Comparison of ENCODE assay signal across 9 mouse cellular contexts in genomic region chr9:105272241-105272640, GRCm38 (mm10).
DNase-seq lines count a peak whose midpoint lies in the region; ATAC-seq and TF ChIP-seq lines count a peak whose summit lies in the region.
"Had no signal": no experiment of that assay in that cellular context is flagged by ENCODE, and none has a peak within 500 bp of the region (broad histone marks: within the 10 kb centered on the region; RNA-seq: fewer than 3 reads in every experiment).

No protein-coding gene starts in this region.

- no peaks in the 10 kb centered on the region for H3K9me3 ChIP-seq in lung, embryonic 14.5 days (ENCODE audit: low read depth, low read length)
- H3K9me3 ChIP-seq in embryonic facial prominence, embryonic 14.5 days (ENCODE audit: control insufficient read depth, low read length) = no peaks in the 10 kb centered on the region
- no peaks in the 10 kb centered on the region for H3K9me3 ChIP-seq in midbrain, embryonic 15.5 days
- no peaks in the 10 kb centered on the region for H3K9me3 ChIP-seq in intestine, embryonic 16.5 days (ENCODE audit: control insufficient read depth, low read length)
- H3K9me3 ChIP-seq: megakaryocyte, embryonic 14.5 days had no signal

- no peak overlapping the region for H3K9ac ChIP-seq in lung, embryonic 14.5 days
- no peak overlapping the region for H3K9ac ChIP-seq in embryonic facial prominence, embryonic 14.5 days (ENCODE audit: low read depth, low read length)
- H3K9ac ChIP-seq in midbrain, embryonic 15.5 days = no peak overlapping the region
- H3K9ac ChIP-seq in intestine, embryonic 16.5 days (ENCODE audit: low read depth, low read length) = no peak overlapping the region

- ATAC-seq in lung, embryonic 14.5 days (ENCODE audit: insufficient read depth) = no peak
- no peak for ATAC-seq in embryonic facial prominence, embryonic 14.5 days (ENCODE audit: low read depth)
- ATAC-seq in midbrain, embryonic 15.5 days (replicated peaks) = no peak
- ATAC-seq in intestine, embryonic 16.5 days = no peak

- peak; percentile 77 for DNase-seq in lung, embryonic 14.5 days
- DNase-seq in lung, postnatal 25 days (ENCODE audit: low spot score) = no peak
- DNase-seq in ZHBTc4 (ENCODE audit: low read depth, low spot score) = peak; percentile 63
- DNase-seq in embryonic facial prominence, embryonic 14.5 days (ENCODE audit: low spot score) = peak; percentile 54
- peak; percentile 66 for DNase-seq in mesoderm, embryonic 11.5 days (ENCODE audit: low read depth, low spot score)
- no peak for DNase-seq in left cerebral cortex, postnatal 10 days (ENCODE audit: extremely low spot score in 1 of 2, low spot score in 2 of 2)

- H3K27me3 ChIP-seq in lung, embryonic 14.5 days (ENCODE audit: insufficient read depth, low read length) = no peaks in the 10 kb centered on the region
- no peaks in the 10 kb centered on the region for H3K27me3 ChIP-seq in embryonic facial prominence, embryonic 14.5 days (replicated peaks; ENCODE audit: control insufficient read depth, insufficient read depth, low read length)
- no peaks in the 10 kb centered on the region for H3K27me3 ChIP-seq in midbrain, embryonic 15.5 days (replicated peaks)
- no peaks in the 10 kb centered on the region for H3K27me3 ChIP-seq in intestine, embryonic 16.5 days (replicated peaks; ENCODE audit: control insufficient read depth, insufficient read depth, low read length)
- H3K27me3 ChIP-seq: megakaryocyte, embryonic 14.5 days had no signal

- no peaks in the 10 kb centered on the region for H3K36me3 ChIP-seq in lung, embryonic 14.5 days (ENCODE audit: insufficient read depth)
- H3K36me3 ChIP-seq in embryonic facial prominence, embryonic 14.5 days (ENCODE audit: control insufficient read depth, insufficient read depth, low read length) = no peaks in the 10 kb centered on the region
- no peaks in the 10 kb centered on the region for H3K36me3 ChIP-seq in midbrain, embryonic 15.5 days (replicated peaks)
- no peaks in the 10 kb centered on the region for H3K36me3 ChIP-seq in intestine, embryonic 16.5 days (ENCODE audit: control insufficient read depth, insufficient read depth, low read length)

- WGBS in lung, embryonic 14.5 days = 6% methylated on average over 7 of the region's 7 CpGs
- WGBS in embryonic facial prominence, embryonic 14.5 days = 7% methylated on average over 7 of the region's 7 CpGs
- WGBS in midbrain, embryonic 15.5 days = 17% methylated on average over 7 of the region's 7 CpGs
- 9% methylated on average over 7 of the region's 7 CpGs for WGBS in intestine, embryonic 16.5 days

- no peak overlapping the region for H3K4me2 ChIP-seq in lung, embryonic 14.5 days
- no peak overlapping the region for H3K4me2 ChIP-seq in embryonic facial prominence, embryonic 14.5 days (ENCODE audit: low read depth, low read length)
- no peak overlapping the region for H3K4me2 ChIP-seq in midbrain, embryonic 15.5 days
- no peak overlapping the region for H3K4me2 ChIP-seq in intestine, embryonic 16.5 days (ENCODE audit: low read depth, low read length)

- no peak overlapping the region for H3K27ac ChIP-seq in lung, embryonic 14.5 days (ENCODE audit: low read depth)
- H3K27ac ChIP-seq in embryonic facial prominence, embryonic 14.5 days (replicated peaks; ENCODE audit: low read depth, low read length) = no peak overlapping the region
- no peak overlapping the region for H3K27ac ChIP-seq in midbrain, embryonic 15.5 days
- H3K27ac ChIP-seq in intestine, embryonic 16.5 days (ENCODE audit: low read length) = no peak overlapping the region

- no peak overlapping the region for H3K4me3 ChIP-seq in lung, embryonic 14.5 days (ENCODE audit: low read depth, low read length)
- H3K4me3 ChIP-seq in embryonic facial prominence, embryonic 14.5 days (ENCODE audit: low read depth, low read length) = no peak overlapping the region
- H3K4me3 ChIP-seq in midbrain, embryonic 15.5 days = no peak overlapping the region
- H3K4me3 ChIP-seq in intestine, embryonic 16.5 days (ENCODE audit: low read length) = no peak overlapping the region
- H3K4me3 ChIP-seq: megakaryocyte, embryonic 14.5 days had no signal

- no peak for TF ChIP-seq CTCF in lung, embryonic 14.5 days (IDR thresholded peaks at IDR 0.05; ENCODE audit: low read depth)

- intact Hi-C loops in left cerebral cortex, postnatal 10 days (cut with DNase I) = no loop called here

- no peaks in the 10 kb centered on the region for H3K4me1 ChIP-seq in lung, embryonic 14.5 days (ENCODE audit: insufficient read depth)
- H3K4me1 ChIP-seq in embryonic facial prominence, embryonic 14.5 days (ENCODE audit: control insufficient read depth, insufficient read depth, low read length) = no peaks in the 10 kb centered on the region
- peaks cover 13% of the 10 kb centered on the region for H3K4me1 ChIP-seq in midbrain, embryonic 15.5 days
- H3K4me1 ChIP-seq in intestine, embryonic 16.5 days (ENCODE audit: control insufficient read depth, insufficient read depth, low read length) = no peaks in the 10 kb centered on the region
- H3K4me1 ChIP-seq: megakaryocyte, embryonic 14.5 days had no signal

Comparison
In these comparisons a context has a peak if more than half of its experiments do, and no peak if none do; other contexts are left out.
1. DNase-seq: peak in lung, embryonic 14.5 days (single experiment), ZHBTc4 (single experiment), embryonic facial prominence, embryonic 14.5 days (single experiment) and mesoderm, embryonic 11.5 days (single experiment); none in lung, postnatal 25 days (single experiment) and left cerebral cortex, postnatal 10 days (0 of 2).